Mouse (Mus musculus): Measurements from ENCODE around the gene Dpf2. TPM values are rescaled to one million over a fixed set of nuclear protein-coding genes. Genes with fewer than 3 reads are reported as not detected.

The Dpf2 gene
- total RNA-seq, 2 experiments from 2014 or later: 94.1 to 95.3 TPM

GRCm38 (mm10) chr19:5864710-5865398 is 48.0 kb downstream of the Dpf2 start:
- no peak overlapping the region for H3K4me3 ChIP-seq
- no peak for DNase-seq (ENCODE audit: low spot score in 2 of 2)
- H3K27ac ChIP-seq: no peak overlapping the region
- TF ChIP-seq CTCF (conservative IDR thresholded peaks at IDR 0.05): no peak

GRCm38 (mm10) chr19:5863776-5864175 is 49.0 kb downstream of the Dpf2 start:
- no peak for TF ChIP-seq CTCF (conservative IDR thresholded peaks at IDR 0.05)
- Histone ChIP-seq H3K4me3 (no peak overlapping the region), H3K27ac (no peak overlapping the region)

GRCm38 (mm10) chr19:5862335-5863085 is 50.3 kb downstream of the Dpf2 start:
- H3K4me3 ChIP-seq: no peak overlapping the region
- no peak overlapping the region for H3K27ac ChIP-seq
- DNase-seq (ENCODE audit: low spot score in 2 of 2): no peak
- TF ChIP-seq CTCF (conservative IDR thresholded peaks at IDR 0.05): peak; percentile 51

More at GRCm38 (mm10) chr19:5863776-5864175, 49.0 kb downstream of the Dpf2 start:
- no peak for DNase-seq (ENCODE audit: low spot score in 2 of 2)

- DNase-seq (ENCODE audit: low spot score in 2 of 2): no peak
- Histone ChIP-seq H3K4me3 (no peak overlapping the region), H3K27ac (peak overlapping the region; percentile 68)
- TF ChIP-seq CTCF (conservative IDR thresholded peaks at IDR 0.05): peak; percentile 32
Observed at GRCm38 (mm10) chr19:5856604-5857003, 56.2 kb downstream of the Dpf2 start.

GRCm38 (mm10) chr19:5852035-5852722 is 60.6 kb downstream of the Dpf2 start:
- TF ChIP-seq CTCF (conservative IDR thresholded peaks at IDR 0.05): no peak
- DNase-seq (ENCODE audit: low spot score in 2 of 2): no peak
- no peak overlapping the region for H3K4me3 ChIP-seq
- H3K27ac ChIP-seq: peak overlapping the region; percentile 59; the same call in 1 of the 2 replicates

- no peak for TF ChIP-seq CTCF (conservative IDR thresholded peaks at IDR 0.05)
- H3K4me3 ChIP-seq: no peak overlapping the region
- peak overlapping the region; percentile 100 for H3K27ac ChIP-seq
- DNase-seq (ENCODE audit: low spot score in 2 of 2): no peak
Observed at GRCm38 (mm10) chr19:5851481-5851971, 61.3 kb downstream of the Dpf2 start.

- Histone ChIP-seq H3K27ac (peak overlapping the region; percentile 100), H3K4me3 (no peak overlapping the region)
- no peak for DNase-seq (ENCODE audit: low spot score in 2 of 2)
- no peak for TF ChIP-seq CTCF (conservative IDR thresholded peaks at IDR 0.05)
Observed at GRCm38 (mm10) chr19:5850860-5851259, 62.0 kb downstream of the Dpf2 start.

- peak; percentile 98 for TF ChIP-seq CTCF (conservative IDR thresholded peaks at IDR 0.05)
- Histone ChIP-seq H3K27ac (peak overlapping the region; percentile 100), H3K4me3 (peak overlapping the region; percentile 28; the same call in 1 of the 2 replicates)
- peak; percentile 91 to 93 for DNase-seq (ENCODE audit: low spot score in 2 of 2)
Observed at GRCm38 (mm10) chr19:5849843-5850527, 62.8 kb downstream of the Dpf2 start.

- DNase-seq (ENCODE audit: low spot score in 2 of 2): no peak
- Histone ChIP-seq H3K4me3 (peak overlapping the region; percentile 51), H3K27ac (peak overlapping the region; percentile 100)
- TF ChIP-seq CTCF (conservative IDR thresholded peaks at IDR 0.05): no peak
Observed at GRCm38 (mm10) chr19:5848826-5849672, 63.8 kb downstream of the Dpf2 start.

GRCm38 (mm10) chr19:5848032-5848825 is 64.6 kb downstream of the Dpf2 start:
- DNase-seq (ENCODE audit: low spot score in 2 of 2): peak in 1 of 2 experiments; percentile 44
- H3K27ac ChIP-seq: peak overlapping the region; percentile 100
- H3K4me3 ChIP-seq: peak overlapping the region; percentile 51
- TF ChIP-seq CTCF (conservative IDR thresholded peaks at IDR 0.05): no peak

- no peak for TF ChIP-seq CTCF (conservative IDR thresholded peaks at IDR 0.05)
- H3K4me3 ChIP-seq: peak overlapping the region; percentile 51
- no peak for DNase-seq (ENCODE audit: low spot score in 2 of 2)
Observed at GRCm38 (mm10) chr19:5847306-5847796, 65.5 kb downstream of the Dpf2 start.

More at GRCm38 (mm10) chr19:5847306-5847796, 65.5 kb downstream of the Dpf2 start:
- peak overlapping the region; percentile 100 for H3K27ac ChIP-seq
